Mouse (Mus musculus) small intestine, adult 2 months (tissue): Measurements from ENCODE around the gene Psmg1. TPM values are rescaled to one million over a fixed set of nuclear protein-coding genes. Genes with fewer than 3 reads are reported as not detected.

Experiments
- H3K27ac ChIP-seq: fragments of 200-500 bp; 2 replicates; pipeline ENCODE4 v1.5.1; 2012; ENCODE audit warnings: low read depth, low read length, control low read depth, inconsistent platforms; ENCODE audit not compliant: insufficient read depth
- H3K27me3 ChIP-seq: fragments of 200-500 bp; 2 replicates; pipeline ENCODE4 v1.6.1; 2012; ENCODE audit warnings: mild to moderate bottlenecking, moderate library complexity, low read length, inconsistent platforms; ENCODE audit not compliant: control insufficient read depth, insufficient read depth
- H3K36me3 ChIP-seq: fragments of 200-500 bp; 2 replicates; pipeline ENCODE4 v1.6.1; 2012; ENCODE audit warnings: mild to moderate bottlenecking, low read length, control low read depth, inconsistent platforms; ENCODE audit not compliant: control insufficient read depth, insufficient read depth
- H3K4me1 ChIP-seq: fragments of 200-500 bp; 2 replicates; pipeline ENCODE4 v1.6.1; 2012; ENCODE audit warnings: low read length, inconsistent platforms, mixed read lengths; ENCODE audit not compliant: control insufficient read depth, insufficient read depth, insufficient read length
- H3K4me3 ChIP-seq: fragments of 200-500 bp; 2 replicates; pipeline ENCODE4 v1.5.1; 2012; ENCODE audit warnings: low read depth, mild to moderate bottlenecking, control low read depth, inconsistent platforms, low read length, moderate library complexity
- CTCF ChIP-seq: fragments of 200-500 bp; IDR thresholded peaks from 2 replicates; pipeline ENCODE4 v1.5.1; 2012; ENCODE audit warnings: low read depth, mild to moderate bottlenecking, control low read depth, inconsistent platforms, low read length, moderate library complexity, mixed read lengths; ENCODE audit not compliant: insufficient replicate concordance, insufficient read length; ENCODE audit errors: extremely low read depth
- POLR2A ChIP-seq: fragments of 200-500 bp; IDR thresholded peaks from 2 replicates; pipeline ENCODE4 v1.6.1; 2012; ENCODE audit warnings: low read depth, mild to moderate bottlenecking, control low read depth, inconsistent platforms, low read length, moderate library complexity
- WGBS: fragments of 180-500 bp; shearing (Covaris S2); methylation state at CpG from one replicate; pipeline ENCODE4 v1.1.7; 2018; 5-methylcytosine and 5-hydroxymethylcytosine counted together
- polyA plus RNA-seq: library from polyadenylated mRNA; depleted of rRNA; stranded (reverse); fragments of >200 nt; gene quantifications from 2 replicates; pipeline ENCODE4 v1.2.3, GENCODE M21; 2012

Gene Psmg1
- polyA plus RNA-seq, 1 experiment = 4.4 TPM

DNA sequence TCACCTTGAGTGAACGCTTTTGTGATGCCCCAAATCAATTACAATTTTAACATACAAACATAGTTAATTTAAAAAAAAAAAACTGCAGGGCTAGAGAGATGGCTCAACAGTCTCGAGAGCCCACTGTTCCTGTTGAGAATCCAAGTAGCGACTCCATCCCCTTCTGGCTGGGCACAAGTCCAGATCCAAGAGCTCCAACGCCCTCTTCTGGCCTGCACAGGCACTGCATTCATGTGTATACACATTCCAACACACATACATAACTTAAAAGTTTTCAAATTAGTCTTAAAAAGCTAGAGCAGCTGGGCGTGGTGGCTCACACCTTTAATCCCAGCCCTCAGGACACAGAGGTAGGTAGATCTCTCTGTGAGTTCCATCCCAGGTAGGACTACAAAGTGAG, 34.1 kb downstream of the Psmg1 start:
- Histone ChIP-seq H3K4me1 (no peaks in the 10 kb centered on the region), H3K36me3 (no peaks in the 10 kb centered on the region), H3K4me3 (no peak overlapping the region), H3K27me3 (no peaks in the 10 kb centered on the region), H3K27ac (no peak overlapping the region)
- WGBS = 69% methylated on average over 5 of the region's 5 CpGs
- TF ChIP-seq POLR2A (no peak), CTCF (peak; percentile 17; the same call in 1 of the 2 replicates)

DNA sequence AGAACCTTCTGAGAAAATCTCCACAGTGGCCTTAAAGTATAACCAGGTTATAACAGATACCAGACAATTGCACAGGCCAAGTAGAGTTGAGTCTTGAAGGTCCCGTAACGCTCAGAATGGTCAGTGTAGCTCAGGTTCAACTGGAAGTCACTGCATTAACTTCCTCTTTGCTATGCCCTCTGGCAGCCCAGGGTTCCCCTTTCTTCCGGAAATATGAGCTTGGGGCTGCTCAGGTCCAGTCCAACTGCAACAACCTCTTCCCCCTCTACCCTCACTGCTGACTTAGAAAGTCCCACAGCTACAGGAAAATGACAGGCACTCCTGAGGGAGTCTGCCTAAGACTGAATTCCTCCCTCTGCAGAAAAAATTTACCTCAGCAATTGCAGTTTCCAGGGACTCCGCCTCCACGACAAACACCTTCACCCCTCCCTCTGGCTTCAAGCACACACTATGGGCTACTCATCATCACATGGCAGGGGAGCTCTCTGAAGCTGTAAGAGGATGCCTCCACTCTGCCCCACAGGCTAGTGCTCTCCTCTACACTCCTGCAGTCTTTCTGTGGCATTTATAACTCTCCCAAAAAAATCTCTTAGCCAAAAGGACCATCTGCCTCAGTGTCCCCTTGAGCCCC, 34.9 kb downstream of the Psmg1 start:
- no peak overlapping the region for H3K4me3 ChIP-seq
- no peak for TF ChIP-seq POLR2A
- no peak for TF ChIP-seq CTCF
- no peaks in the 10 kb centered on the region for H3K36me3 ChIP-seq
- WGBS = 75% methylated on average over 5 of the region's 5 CpGs
- H3K27ac ChIP-seq = no peak overlapping the region
- H3K4me1 ChIP-seq = no peaks in the 10 kb centered on the region
- H3K27me3 ChIP-seq = no peaks in the 10 kb centered on the region

GRCm38 (mm10) chr16:95954341-95954740, 36.4 kb downstream of the Psmg1 start:
- TF ChIP-seq CTCF (no peak), POLR2A (no peak)
- WGBS = 92% methylated on average over 3 of the region's 3 CpGs
- H3K27ac ChIP-seq = no peak overlapping the region
- H3K36me3 ChIP-seq = no peaks in the 10 kb centered on the region
- H3K4me1 ChIP-seq = no peaks in the 10 kb centered on the region
- no peak overlapping the region for H3K4me3 ChIP-seq
- no peaks in the 10 kb centered on the region for H3K27me3 ChIP-seq

- H3K36me3 ChIP-seq = no peaks in the 10 kb centered on the region
- TF ChIP-seq CTCF (no peak), POLR2A (no peak)
- no peak overlapping the region for H3K27ac ChIP-seq
- H3K4me3 ChIP-seq = no peak overlapping the region
- H3K4me1 ChIP-seq = no peaks in the 10 kb centered on the region
- whole genome bisulfite sequencing = 96% methylated on average over 4 of the region's 4 CpGs
- no peaks in the 10 kb centered on the region for H3K27me3 ChIP-seq
Observed at GRCm38 (mm10) chr16:95953159-95953650, 37.6 kb downstream of the Psmg1 start.

DNA sequence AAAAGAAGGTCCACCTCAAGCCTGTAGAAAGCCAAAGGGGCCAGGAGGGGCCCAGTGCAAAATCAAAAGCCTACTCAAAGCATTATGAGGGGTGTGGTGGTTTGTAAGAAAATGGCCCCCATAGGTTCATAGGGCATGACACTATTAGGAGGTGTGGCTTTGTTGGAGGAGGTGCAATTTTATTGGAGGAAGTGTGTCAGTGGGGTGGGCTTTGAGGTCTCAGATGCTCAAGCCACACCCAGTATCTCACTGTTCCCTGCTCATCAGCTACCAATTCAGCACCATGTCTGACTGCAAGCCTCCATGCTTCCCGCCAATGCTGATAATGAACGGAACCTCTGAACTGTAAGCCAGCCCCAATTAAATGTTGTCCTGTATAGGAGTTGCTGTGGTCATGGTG, 39.3 kb downstream of the Psmg1 start:
- whole genome bisulfite sequencing = 98% methylated on average over 2 of the region's 2 CpGs
- no peak for TF ChIP-seq POLR2A
- TF ChIP-seq CTCF = no peak
- Histone ChIP-seq H3K4me1 (no peaks in the 10 kb centered on the region), H3K36me3 (no peaks in the 10 kb centered on the region), H3K27ac (no peak overlapping the region), H3K4me3 (no peak overlapping the region), H3K27me3 (no peaks in the 10 kb centered on the region)

DNA sequence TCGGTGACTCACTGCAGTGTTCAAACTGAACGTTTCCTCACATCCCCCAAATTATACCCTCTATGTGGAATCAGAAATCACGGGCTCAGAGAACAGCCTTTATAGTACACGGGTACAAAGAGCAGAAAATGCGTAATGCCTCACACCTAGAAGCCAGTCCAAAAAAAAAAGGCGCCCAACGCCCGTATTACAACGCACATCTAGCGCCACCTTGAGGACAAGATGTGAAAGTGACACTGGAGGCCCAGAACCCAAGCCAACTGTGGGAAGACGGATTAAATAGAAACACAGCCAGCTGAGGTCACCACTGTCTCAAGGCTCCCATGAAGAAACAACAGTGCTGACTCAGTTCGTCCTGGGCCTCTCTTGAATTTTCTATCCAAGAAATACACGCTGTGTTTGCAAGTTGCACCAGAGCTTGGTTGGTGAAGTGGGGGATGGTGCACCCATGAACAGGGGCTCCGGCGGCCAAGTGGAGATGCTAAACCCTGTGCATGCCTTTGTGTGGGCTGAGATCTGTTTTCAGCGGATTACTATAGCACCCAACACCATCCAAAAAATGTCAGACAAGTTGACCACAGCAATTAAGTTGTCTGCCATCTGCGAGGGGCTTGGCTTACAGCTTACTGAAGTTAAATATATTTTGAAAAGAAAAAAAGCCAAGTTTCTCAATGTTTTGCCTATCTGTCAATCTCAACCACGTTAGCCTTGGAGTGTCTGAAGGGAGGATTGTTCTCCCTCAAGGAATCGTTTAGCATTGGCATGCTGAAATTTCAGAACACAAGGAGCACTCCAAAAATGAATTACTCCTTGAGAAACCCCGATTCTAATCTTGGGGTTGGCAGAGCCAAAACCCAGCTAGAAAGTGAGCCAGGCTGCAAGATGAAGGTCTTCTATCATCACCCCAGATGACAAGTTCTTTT, 45.1 kb downstream of the Psmg1 start:
- Histone ChIP-seq H3K36me3 (no peaks in the 10 kb centered on the region), H3K27ac (no peak overlapping the region), H3K4me3 (no peak overlapping the region), H3K27me3 (no peaks in the 10 kb centered on the region), H3K4me1 (peaks cover 6% of the 10 kb centered on the region; the same call in 1 of the 2 replicates)
- peak; percentile 89; the same call in 1 of the 2 replicates for TF ChIP-seq CTCF
- TF ChIP-seq POLR2A = no peak
- 27% methylated on average over 20 of the region's 20 CpGs for WGBS

DNA sequence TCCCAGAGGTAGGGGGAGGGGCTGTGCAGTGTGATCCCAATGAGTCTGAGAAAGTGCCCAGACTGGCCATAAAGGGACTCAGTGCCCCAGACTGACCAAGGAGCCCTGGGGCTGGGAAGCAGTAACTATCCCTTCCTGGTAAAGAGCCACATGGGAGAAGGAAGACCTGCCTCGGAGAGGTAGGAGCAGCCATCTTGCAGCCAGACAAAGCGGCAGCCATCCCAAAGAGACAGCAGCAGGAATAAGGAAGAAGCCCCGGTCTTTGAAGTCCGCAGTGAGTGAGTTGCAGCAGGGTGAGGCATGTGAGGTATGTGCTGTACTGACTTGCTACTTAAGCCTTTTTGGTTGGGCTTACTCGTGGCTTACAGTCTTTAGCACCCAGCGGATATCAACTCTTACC, 47.6 kb downstream of the Psmg1 start:
- no peak overlapping the region for H3K27ac ChIP-seq
- H3K36me3 ChIP-seq = no peaks in the 10 kb centered on the region
- no peak overlapping the region for H3K4me3 ChIP-seq
- 93% methylated on average over 6 of the region's 6 CpGs for WGBS
- TF ChIP-seq POLR2A (no peak), CTCF (no peak)
- H3K27me3 ChIP-seq = no peaks in the 10 kb centered on the region
- peaks cover 6% of the 10 kb centered on the region; the same call in 1 of the 2 replicates for H3K4me1 ChIP-seq
